Mouse (Mus musculus): ENCODE results near the gene Rbbp5. TPM values are rescaled to one million over a fixed set of nuclear protein-coding genes. Genes with fewer than 3 reads are reported as not detected.
"Not testable (repeated sequence)": the region's sequence is repeated elsewhere in the genome, so short reads cannot be mapped to it uniquely, and the experiment has no call there.

Gene Rbbp5
- polyA plus RNA-seq, 1 experiment from 2014 or later, result 47.2 TPM

- H3K9me3 ChIP-seq, result no peaks in the 10 kb centered on the region
- H3K36me3 ChIP-seq, result peaks cover 17% of the 10 kb centered on the region
- no peak for ATAC-seq (ENCODE audit: insufficient number of reproducible peaks, insufficient read depth, low FRiP score, low TSS enrichment, low read depth)
- peaks cover 4% of the 10 kb centered on the region; the same call in 1 of the 2 replicates for H3K4me1 ChIP-seq
- no peak overlapping the region for H3K4me3 ChIP-seq
- no peak overlapping the region for H3K4me2 ChIP-seq
- no peaks in the 10 kb centered on the region for H3K27me3 ChIP-seq
- H3K9ac ChIP-seq, result no peak overlapping the region
- no peak overlapping the region for H3K27ac ChIP-seq
Measured at GRCm38 (mm10) chr1:132468926-132469325, 8.2 kb upstream of the Rbbp5 start.

GRCm38 (mm10) chr1:132469519-132469918 lies 7.6 kb upstream of the Rbbp5 start:
- 91% methylated on average over 7 of the region's 7 CpGs for WGBS
- H3K4me3 ChIP-seq, result no peak overlapping the region
- no peak for ATAC-seq (ENCODE audit: insufficient number of reproducible peaks, insufficient read depth, low FRiP score, low TSS enrichment, low read depth)
- no peaks in the 10 kb centered on the region for H3K27me3 ChIP-seq
- H3K4me2 ChIP-seq, result no peak overlapping the region
- peaks cover 4% of the 10 kb centered on the region; the same call in 1 of the 2 replicates for H3K4me1 ChIP-seq
- no peaks in the 10 kb centered on the region for H3K9me3 ChIP-seq
- no peak overlapping the region for H3K9ac ChIP-seq
- H3K36me3 ChIP-seq, result peaks cover 11% of the 10 kb centered on the region
- H3K27ac ChIP-seq, result no peak overlapping the region

- H3K27me3 ChIP-seq; H3K4me2 ChIP-seq; H3K27ac ChIP-seq; H3K4me1 ChIP-seq; ATAC-seq (ENCODE audit: insufficient number of reproducible peaks, insufficient read depth, low FRiP score, low TSS enrichment, low read depth); H3K36me3 ChIP-seq; H3K4me3 ChIP-seq; H3K9me3 ChIP-seq; H3K9ac ChIP-seq: not testable (repeated sequence)
- 88% methylated on average over 1 of the region's 1 CpGs for WGBS
Measured at GRCm38 (mm10) chr1:132470031-132470430, 7.1 kb upstream of the Rbbp5 start.

- no peak overlapping the region for H3K4me3 ChIP-seq
- no peak overlapping the region for H3K27ac ChIP-seq
- H3K4me2 ChIP-seq, result no peak overlapping the region
- H3K9ac ChIP-seq, result no peak overlapping the region
- peaks cover 9% of the 10 kb centered on the region for H3K4me1 ChIP-seq
- no peak for ATAC-seq (ENCODE audit: insufficient number of reproducible peaks, insufficient read depth, low FRiP score, low TSS enrichment, low read depth)
- H3K27me3 ChIP-seq, result no peaks in the 10 kb centered on the region
- no peaks in the 10 kb centered on the region for H3K9me3 ChIP-seq
- no peaks in the 10 kb centered on the region; the same call in 1 of the 2 replicates for H3K36me3 ChIP-seq
- 75% methylated on average over 2 of the region's 2 CpGs for WGBS
Measured at GRCm38 (mm10) chr1:132471032-132471431, 6.1 kb upstream of the Rbbp5 start.

- no peaks in the 10 kb centered on the region for H3K27me3 ChIP-seq
- H3K4me1 ChIP-seq, result peaks cover 9% of the 10 kb centered on the region
- 88% methylated on average over 5 of the region's 5 CpGs for WGBS
- H3K9ac ChIP-seq, result no peak overlapping the region
- no peaks in the 10 kb centered on the region; the same call in 1 of the 2 replicates for H3K36me3 ChIP-seq
- no peaks in the 10 kb centered on the region for H3K9me3 ChIP-seq
- no peak overlapping the region for H3K4me3 ChIP-seq
- ATAC-seq (ENCODE audit: insufficient number of reproducible peaks, insufficient read depth, low FRiP score, low TSS enrichment, low read depth), result no peak
- H3K27ac ChIP-seq, result no peak overlapping the region
- no peak overlapping the region for H3K4me2 ChIP-seq
Measured at GRCm38 (mm10) chr1:132471499-132471898, 5.7 kb upstream of the Rbbp5 start.

GRCm38 (mm10) chr1:132472537-132472936 lies 4.6 kb upstream of the Rbbp5 start:
- H3K36me3 ChIP-seq, result no peaks in the 10 kb centered on the region
- no peak overlapping the region for H3K4me3 ChIP-seq
- H3K4me1 ChIP-seq, result peaks cover 9% of the 10 kb centered on the region
- no peak overlapping the region for H3K9ac ChIP-seq
- WGBS, result 61% methylated on average over 5 of the region's 5 CpGs
- no peak for ATAC-seq (ENCODE audit: insufficient number of reproducible peaks, insufficient read depth, low FRiP score, low TSS enrichment, low read depth)
- H3K27ac ChIP-seq, result no peak overlapping the region
- H3K4me2 ChIP-seq, result no peak overlapping the region
- H3K27me3 ChIP-seq, result no peaks in the 10 kb centered on the region
- H3K9me3 ChIP-seq, result no peaks in the 10 kb centered on the region

GRCm38 (mm10) chr1:132474496-132474895 lies 2.7 kb upstream of the Rbbp5 start:
- ATAC-seq (ENCODE audit: insufficient number of reproducible peaks, insufficient read depth, low FRiP score, low TSS enrichment, low read depth), result no peak
- 90% methylated on average over 1 of the region's 1 CpGs for WGBS
- Histone ChIP-seq H3K9ac (no peak overlapping the region), H3K27ac (no peak overlapping the region), H3K4me3 (no peak overlapping the region), H3K4me2 (no peak overlapping the region), H3K4me1 (peaks cover 20% of the 10 kb centered on the region), H3K27me3 (no peaks in the 10 kb centered on the region), H3K36me3 (no peaks in the 10 kb centered on the region), H3K9me3 (no peaks in the 10 kb centered on the region)

- H3K9me3 ChIP-seq, result no peaks in the 10 kb centered on the region
- peak overlapping the region; percentile 71; the same call in 1 of the 2 replicates for H3K27ac ChIP-seq
Measured at GRCm38 (mm10) chr1:132476575-132476927, 614 bp upstream of the Rbbp5 start.

GRCm38 (mm10) chr1:132479438-132479837 lies 2.3 kb downstream of the Rbbp5 start:
- Histone ChIP-seq H3K4me1 (peaks cover 20% of the 10 kb centered on the region), H3K4me3 (no peak overlapping the region), H3K9me3 (no peaks in the 10 kb centered on the region), H3K36me3 (no peaks in the 10 kb centered on the region), H3K27me3 (no peaks in the 10 kb centered on the region), H3K9ac (no peak overlapping the region), H3K27ac (no peak overlapping the region), H3K4me2 (no peak overlapping the region)
- ATAC-seq (ENCODE audit: insufficient number of reproducible peaks, insufficient read depth, low FRiP score, low TSS enrichment, low read depth), result no peak
- WGBS, result 78% methylated on average over 1 of the region's 1 CpGs

More at GRCm38 (mm10) chr1:132476575-132476927, 614 bp upstream of the Rbbp5 start:
- H3K4me1 ChIP-seq, result peaks cover 20% of the 10 kb centered on the region
- peak overlapping the region; percentile 77 for H3K4me2 ChIP-seq
- 5% methylated on average over 9 of the region's 9 CpGs for WGBS
- peak overlapping the region; percentile 88 for H3K4me3 ChIP-seq
- no peaks in the 10 kb centered on the region for H3K27me3 ChIP-seq
- peak overlapping the region; percentile 91 for H3K9ac ChIP-seq
- 0 out of 2 replicates have a peak, but pooled peaks have one; percentile 20 for ATAC-seq (ENCODE audit: insufficient number of reproducible peaks, insufficient read depth, low FRiP score, low TSS enrichment, low read depth)
- H3K36me3 ChIP-seq, result no peaks in the 10 kb centered on the region

GRCm38 (mm10) chr1:132481619-132482018 lies 4.5 kb downstream of the Rbbp5 start:
- Histone ChIP-seq H3K9ac (no peak overlapping the region), H3K27me3 (no peaks in the 10 kb centered on the region), H3K4me3 (no peak overlapping the region), H3K36me3 (peaks cover 13% of the 10 kb centered on the region), H3K9me3 (no peaks in the 10 kb centered on the region), H3K27ac (no peak overlapping the region), H3K4me1 (peaks cover 15% of the 10 kb centered on the region), H3K4me2 (no peak overlapping the region)
- 89% methylated on average over 2 of the region's 2 CpGs for WGBS
- no peak for ATAC-seq (ENCODE audit: insufficient number of reproducible peaks, insufficient read depth, low FRiP score, low TSS enrichment, low read depth)

- Histone ChIP-seq H3K27me3 (no peaks in the 10 kb centered on the region), H3K36me3 (peaks cover 25% of the 10 kb centered on the region), H3K9ac (no peak overlapping the region), H3K4me1 (peaks cover 11% of the 10 kb centered on the region), H3K4me2 (no peak overlapping the region), H3K4me3 (no peak overlapping the region), H3K27ac (no peak overlapping the region), H3K9me3 (no peaks in the 10 kb centered on the region)
- ATAC-seq (ENCODE audit: insufficient number of reproducible peaks, insufficient read depth, low FRiP score, low TSS enrichment, low read depth), result no peak
- WGBS, result 90% methylated on average over 3 of the region's 3 CpGs
Measured at GRCm38 (mm10) chr1:132483234-132483633, 6.1 kb downstream of the Rbbp5 start.

- H3K36me3 ChIP-seq, result peaks cover 30% of the 10 kb centered on the region
Measured at GRCm38 (mm10) chr1:132483759-132484158, 6.6 kb downstream of the Rbbp5 start.

More at GRCm38 (mm10) chr1:132483759-132484158, 6.6 kb downstream of the Rbbp5 start:
- Histone ChIP-seq H3K27ac (no peak overlapping the region), H3K9ac (no peak overlapping the region), H3K4me3 (no peak overlapping the region), H3K9me3 (no peaks in the 10 kb centered on the region), H3K4me1 (peaks cover 5% of the 10 kb centered on the region; the same call in 1 of the 2 replicates), H3K27me3 (no peaks in the 10 kb centered on the region), H3K4me2 (no peak overlapping the region)
- no peak for ATAC-seq (ENCODE audit: insufficient number of reproducible peaks, insufficient read depth, low FRiP score, low TSS enrichment, low read depth)
- WGBS, result 86% methylated on average over 6 of the region's 6 CpGs
